Mouse (Mus musculus): Measurements from ENCODE around the gene Evi5l.

GRCm38 (mm10) chr8:4222059-4222458 lies 55.7 kb downstream of the Evi5l start:
- no peak for TF ChIP-seq CTCF (IDR thresholded peaks at IDR 0.05; ENCODE audit: insufficient read depth, low read length)
- TF ChIP-seq POLR2A (IDR thresholded peaks at IDR 0.05; ENCODE audit: borderline replicate concordance, extremely low read depth, low read depth, low read length), result no peak

Measured in lung, adult 2 months (tissue).